Mouse (Mus musculus): ENCODE data around the gene Rasl10b. TPM values are rescaled to one million over a fixed set of nuclear protein-coding genes. Genes with fewer than 3 reads are reported as not detected.

Rasl10b gene
- polyA plus RNA-seq, 1 experiment from 2014 or later = 0.27 TPM

DNA sequence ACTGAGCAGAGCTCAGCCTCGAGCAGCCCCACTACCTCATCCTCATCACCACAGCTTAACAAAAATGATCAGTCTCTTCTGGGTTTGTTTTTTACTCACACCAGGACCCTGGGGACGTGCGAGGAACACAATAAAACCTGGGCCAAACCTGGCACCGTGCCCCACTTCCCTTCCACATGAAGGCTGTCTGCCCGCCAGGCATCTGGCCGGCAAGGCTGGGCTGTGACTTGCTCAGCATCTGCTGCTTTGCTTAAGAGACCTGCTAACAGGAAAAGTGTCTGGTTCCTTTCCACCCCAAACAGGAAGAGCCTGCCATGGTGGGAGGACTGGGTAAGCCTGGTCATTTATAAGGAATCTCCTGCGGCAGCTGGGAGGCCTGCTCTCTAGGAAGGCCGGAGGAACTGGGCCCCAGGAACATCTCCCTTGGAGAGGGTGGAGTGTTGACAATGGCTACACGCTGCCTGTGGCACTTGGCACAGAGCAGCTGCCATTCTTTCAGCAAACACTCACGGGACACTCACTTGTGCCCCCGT is 58.2 kb downstream of the Rasl10b start:
- no peaks in the 10 kb centered on the region for H3K9me3 ChIP-seq (replicated peaks)
- H3K4me3 ChIP-seq (replicated peaks) = no peak overlapping the region
- H3K9ac ChIP-seq = no peak overlapping the region
- no peak overlapping the region for H3K27ac ChIP-seq
- H3K4me2 ChIP-seq = no peak overlapping the region
- peaks cover 15% of the 10 kb centered on the region for H3K4me1 ChIP-seq (replicated peaks)
- 32% methylated on average over 11 of the region's 11 CpGs for WGBS (ENCODE audit: insufficient replicate concordance)
- no peaks in the 10 kb centered on the region for H3K36me3 ChIP-seq
- H3K27me3 ChIP-seq = peaks cover 42% of the 10 kb centered on the region
- DNase-seq (no peak), ATAC-seq (ENCODE audit: low read depth) (no peak)

DNA sequence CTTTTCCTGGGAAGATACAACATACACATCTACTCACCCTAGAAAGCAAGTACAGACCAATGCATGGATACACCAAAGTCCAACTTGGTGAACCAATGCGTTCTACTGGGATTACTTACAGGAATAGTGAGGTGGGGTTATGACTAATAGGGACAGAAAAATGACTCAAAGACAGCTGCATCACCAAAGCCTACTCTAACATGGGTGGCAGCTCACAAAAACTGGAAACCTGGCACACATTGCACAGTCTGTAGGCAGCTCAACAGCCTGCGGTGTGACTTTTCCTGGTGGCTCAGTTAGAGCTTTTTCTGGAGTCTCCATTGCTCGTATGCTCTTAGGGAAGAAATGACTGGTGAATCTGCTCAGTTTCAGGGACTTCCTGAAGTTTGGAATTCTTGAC is 59.8 kb downstream of the Rasl10b start:
- Histone ChIP-seq H3K36me3 (no peaks in the 10 kb centered on the region), H3K9me3 (replicated peaks) (no peaks in the 10 kb centered on the region), H3K4me2 (no peak overlapping the region), H3K27ac (no peak overlapping the region), H3K27me3 (peaks cover 26% of the 10 kb centered on the region), H3K4me1 (replicated peaks) (peaks cover 10% of the 10 kb centered on the region), H3K4me3 (replicated peaks) (no peak overlapping the region), H3K9ac (no peak overlapping the region)
- ATAC-seq (ENCODE audit: low read depth) (no peak), DNase-seq (no peak)
- WGBS (ENCODE audit: insufficient replicate concordance) = 78% methylated on average over 3 of the region's 3 CpGs

Other genes with a start within 250 kb of the Rasl10b start
- gene Slfn4, start 234.0 kb upstream of the Rasl10b start, polyA plus RNA-seq (2015; fragmentation: Nextera tagmentation; extraction: Ambion mirVana) = 0.06 and 0.08 TPM in 2 replicates
- 1.2 and 2.0 TPM in 2 replicates for gene Slfn3, start 217.8 kb upstream of the Rasl10b start, polyA plus RNA-seq (2015; fragmentation: Nextera tagmentation; extraction: Ambion mirVana)
- gene Slfn14, start 122.4 kb upstream of the Rasl10b start, polyA plus RNA-seq (2015; fragmentation: Nextera tagmentation; extraction: Ambion mirVana) = 21.6 and 24.7 TPM in 2 replicates
- 19.3 and 25.5 TPM in 2 replicates for gene Ap2b1, start 110.1 kb upstream of the Rasl10b start, polyA plus RNA-seq (2015; fragmentation: Nextera tagmentation; extraction: Ambion mirVana)
- gene Pex12, start 106.6 kb upstream of the Rasl10b start, polyA plus RNA-seq (2015; fragmentation: Nextera tagmentation; extraction: Ambion mirVana) = 5.5 and 7.7 TPM in 2 replicates
- not detected in 2 replicates for gene Gas2l2, start 20.3 kb downstream of the Rasl10b start, polyA plus RNA-seq (2015; fragmentation: Nextera tagmentation; extraction: Ambion mirVana)
- gene 1700020L24Rik, start 28.5 kb downstream of the Rasl10b start, polyA plus RNA-seq (2015; fragmentation: Nextera tagmentation; extraction: Ambion mirVana) = 0.65 and 0.78 TPM in 2 replicates
- gene Mmp28, start 53.9 kb downstream of the Rasl10b start, polyA plus RNA-seq (2015; fragmentation: Nextera tagmentation; extraction: Ambion mirVana) = 0.47 and 0.50 TPM in 2 replicates
- gene Taf15, start 63.9 kb downstream of the Rasl10b start, polyA plus RNA-seq (2015; fragmentation: Nextera tagmentation; extraction: Ambion mirVana) = 4.7 and 5.4 TPM in 2 replicates
- gene Heatr9, start 113.0 kb downstream of the Rasl10b start, polyA plus RNA-seq (2015; fragmentation: Nextera tagmentation; extraction: Ambion mirVana) = not detected in 2 replicates
- gene Ccl5, start 121.4 kb downstream of the Rasl10b start, polyA plus RNA-seq (2015; fragmentation: Nextera tagmentation; extraction: Ambion mirVana) = 0.21 and 0.30 TPM in 2 replicates
- gene Ccl9, start 169.5 kb downstream of the Rasl10b start, polyA plus RNA-seq (2015; fragmentation: Nextera tagmentation; extraction: Ambion mirVana) = 16.5 and 16.8 TPM in 2 replicates
- gene Ccl6, start 183.9 kb downstream of the Rasl10b start, polyA plus RNA-seq (2015; fragmentation: Nextera tagmentation; extraction: Ambion mirVana) = 8.5 and 8.8 TPM in 2 replicates
- not detected in 2 replicates for gene Rpl9-ps1, start 236.5 kb downstream of the Rasl10b start, polyA plus RNA-seq (2015; fragmentation: Nextera tagmentation; extraction: Ambion mirVana)
- gene Ccl3, start 240.2 kb downstream of the Rasl10b start, polyA plus RNA-seq (2015; fragmentation: Nextera tagmentation; extraction: Ambion mirVana) = 0.79 and 0.92 TPM in 2 replicates